Mouse (Mus musculus) spleen, adult 2 months (tissue): ENCODE measurements around the gene Fen1.

Experiments used
- CTCF ChIP-seq: fragments of 200-500 bp; IDR thresholded peaks from 2 replicates; pipeline ENCODE4 v1.5.1; 2011; ENCODE audit warnings: mild to moderate bottlenecking, inconsistent platforms; ENCODE audit not compliant: insufficient read depth, insufficient read length, insufficient replicate concordance; ENCODE audit errors: extremely low read depth
- POLR2A ChIP-seq: fragments of 200-500 bp; IDR thresholded peaks from 2 replicates; pipeline ENCODE4 v1.6.1; 2011; ENCODE audit warnings: low read depth, low read length, inconsistent platforms

DNA sequence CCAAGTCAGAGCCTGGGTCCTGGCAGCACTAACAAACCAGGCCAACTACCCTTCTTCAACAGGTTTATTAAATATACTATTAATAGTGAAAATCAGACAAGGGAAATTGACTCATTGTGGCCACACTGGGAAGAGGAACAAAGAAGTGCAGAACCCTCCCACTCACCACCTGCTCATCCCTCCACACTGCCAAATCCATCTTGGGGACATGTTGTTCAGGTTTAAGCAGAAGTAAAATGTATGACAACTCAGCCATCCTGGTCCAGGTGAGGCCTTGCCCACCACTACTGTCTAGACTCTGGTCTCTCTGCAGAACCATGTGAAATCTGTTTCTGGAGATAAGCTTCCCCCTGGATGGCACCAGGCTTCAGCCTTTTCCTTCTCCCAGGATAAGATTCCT is 32.1 kb downstream of the Fen1 start:
- TF ChIP-seq CTCF (no peak), POLR2A (no peak)
